Mouse (Mus musculus): ENCODE measurements around the gene Mbnl3. TPM values are rescaled to one million over a fixed set of nuclear protein-coding genes. Genes with fewer than 3 reads are reported as not detected.

Gene Mbnl3
- total RNA-seq, 2 experiments from 2014 or later, result 55.3 to 56.9 TPM

Other genes starting within 250 kb of the Mbnl3 start
- gene Rap2c, start 188.5 kb downstream of the Mbnl3 start, total RNA-seq (2014; fragmentation: Nextera tagmentation), result 16.3 and 24.1 TPM in 2 replicates
- 19.8 and 28.4 TPM in 2 replicates for gene Rap2c, start 188.5 kb downstream of the Mbnl3 start, total RNA-seq (2017)

Measured in granulocyte monocyte progenitor cell, adult 5-6 weeks (primary cell).